Mouse (Mus musculus) C2C12 (cell line): ENCODE measurements at regions not wholly inside any gene's neighbourhood (a gene's known extent, or its start where the extent isn't known, plus 50 kb on each side); places are given as distances from the start of the nearest gene placed in this dataset.

Experiments used
- H3K27me3 ChIP-seq: one replicate; pipeline ENCODE4 v1.6.1; 2011; ENCODE audit not compliant: control insufficient read depth, insufficient read depth, insufficient read length
- H3K36me3 ChIP-seq: one replicate; pipeline ENCODE4 v1.6.1; 2011; ENCODE audit not compliant: control insufficient read depth, insufficient read depth
- H3K4me3 ChIP-seq: one replicate; pipeline ENCODE4 v1.5.1; 2011; ENCODE audit warnings: mild to moderate bottlenecking, control low read depth; ENCODE audit not compliant: poor library complexity, insufficient read depth, severe bottlenecking
- H3K79me2 ChIP-seq: one replicate; pipeline ENCODE4 v1.6.1; 2011; ENCODE audit not compliant: control insufficient read depth, insufficient read depth
- H3K79me3 ChIP-seq: one replicate; pipeline ENCODE4 v1.6.1; 2011; ENCODE audit warnings: low read depth, control low read depth
- H3ac ChIP-seq: one replicate; pipeline ENCODE3; 2011; ENCODE audit warnings: low read depth; ENCODE audit not compliant: control insufficient read depth, insufficient read length
- CEBPB ChIP-seq: IDR thresholded peaks from one replicate; pipeline ENCODE4 v1.6.1; 2011; ENCODE audit warnings: low read depth, mild to moderate bottlenecking, control low read depth, moderate library complexity
- CTCF ChIP-seq: IDR thresholded peaks from one replicate; pipeline ENCODE4 v1.5.1; 2011; ENCODE audit not compliant: control insufficient read depth, insufficient read depth, insufficient read length
- FOSL1 ChIP-seq: IDR thresholded peaks from one replicate; pipeline ENCODE4 v1.8.0; 2011; ENCODE audit warnings: mild to moderate bottlenecking, low read length; ENCODE audit not compliant: poor library complexity, insufficient read depth, severe bottlenecking
- MAX ChIP-seq: IDR thresholded peaks from one replicate; pipeline ENCODE4 v1.6.1; 2011; ENCODE audit warnings: mild to moderate bottlenecking, control low read depth
- MYOD1 ChIP-seq: IDR thresholded peaks from one replicate; pipeline ENCODE4 v1.6.1; 2011; ENCODE audit warnings: low read depth; ENCODE audit not compliant: control insufficient read depth, insufficient read length
- MYOG ChIP-seq: IDR thresholded peaks from one replicate; pipeline ENCODE4 v1.6.1; 2011; ENCODE audit not compliant: control insufficient read depth, insufficient read length; ENCODE audit errors: extremely low read depth
- USF1 ChIP-seq: IDR thresholded peaks from one replicate; pipeline ENCODE4 v1.6.1; 2011; ENCODE audit warnings: low read depth, mild to moderate bottlenecking, control low read depth, moderate library complexity

DNA sequence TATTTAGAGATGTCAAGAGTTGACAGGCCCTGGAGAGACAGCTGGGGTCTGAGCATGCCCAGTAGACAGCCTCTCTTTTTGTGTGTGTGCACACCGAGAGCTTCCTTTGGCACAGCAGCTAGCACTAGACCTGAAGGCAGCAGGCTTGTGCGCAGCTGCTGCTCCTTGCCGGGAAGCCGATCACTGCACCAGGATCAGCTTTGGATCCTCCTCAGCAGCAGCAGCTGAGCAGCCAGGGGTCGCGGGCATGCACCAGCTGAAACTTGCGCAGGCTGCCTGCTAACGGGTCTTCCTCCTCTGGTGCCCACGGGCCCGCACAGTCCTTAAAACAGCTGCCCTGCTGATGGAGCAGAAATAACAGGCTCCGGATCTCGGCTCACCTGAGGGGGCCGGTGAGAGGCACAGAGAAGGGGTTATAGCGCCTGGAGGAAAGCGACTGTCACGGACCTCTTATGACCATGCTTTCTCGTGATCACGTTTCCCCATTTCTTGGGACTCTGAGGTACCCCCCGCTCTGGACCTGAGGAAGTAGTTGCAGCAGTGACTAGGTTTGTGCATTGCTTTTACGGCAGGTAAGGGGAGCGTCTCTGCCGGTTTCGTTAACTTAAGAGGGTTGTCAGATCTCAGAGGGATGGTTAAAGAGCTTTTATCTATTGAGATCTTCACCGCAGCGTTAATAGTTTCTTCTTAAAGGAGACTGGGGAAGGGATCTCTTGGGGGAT, 57.8 kb upstream of the Arhgap18 start:
- no peak overlapping the region for H3K4me3 ChIP-seq
- H3K36me3 ChIP-seq, result no peaks in the 10 kb centered on the region
- no peaks in the 10 kb centered on the region for H3K79me2 ChIP-seq
- TF ChIP-seq FOSL1, result no peak
- TF ChIP-seq CEBPB, result no peak
- no peak for TF ChIP-seq MYOD1
- no peak for TF ChIP-seq CTCF
- no peak for TF ChIP-seq MAX
- no peak for TF ChIP-seq USF1
- no peak for TF ChIP-seq MYOG
- no peaks in the 10 kb centered on the region for H3K79me3 ChIP-seq
- H3ac ChIP-seq, result no peak overlapping the region
- H3K27me3 ChIP-seq, result no peaks in the 10 kb centered on the region
